30 mouse cellular contexts compared by ENCODE assay signal in the genomic region with DNA sequence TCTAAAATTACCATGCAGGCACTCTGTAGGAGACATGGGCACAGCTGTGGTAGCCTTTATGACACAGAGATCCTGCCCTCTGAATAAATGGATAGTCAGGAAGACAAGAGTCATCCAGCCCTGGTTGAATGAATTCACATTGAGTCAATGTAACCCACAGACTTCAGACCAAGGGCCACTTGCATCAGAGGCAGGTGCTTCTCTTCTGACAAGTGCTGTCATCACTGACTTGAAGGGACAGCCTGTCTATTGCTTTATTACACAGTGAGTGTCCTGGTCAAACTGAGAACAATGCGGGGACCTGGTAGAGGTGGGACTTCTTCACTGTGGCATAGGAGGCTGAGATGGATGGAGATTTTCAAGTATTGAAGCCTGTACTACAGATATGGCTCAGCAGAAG.
"Had no signal": no experiment of that assay in that cellular context is flagged by ENCODE, and none has a peak within 500 bp of the region (broad histone marks: within the 10 kb centered on the region; RNA-seq: fewer than 3 reads in every experiment).

No protein-coding gene starts in this region.

- H3K4me2 ChIP-seq: heart, embryonic 12.5 days; heart, embryonic 13.5 days; heart, embryonic 15.5 days; hindbrain, embryonic 12.5 days; hindbrain, embryonic 13.5 days; hindbrain, embryonic 14.5 days; hindbrain, embryonic 15.5 days; intestine, embryonic 15.5 days; kidney, embryonic 15.5 days had no signal

- H3K9ac ChIP-seq: heart, embryonic 12.5 days; heart, embryonic 13.5 days; heart, embryonic 15.5 days; hindbrain, embryonic 12.5 days; hindbrain, embryonic 13.5 days; hindbrain, embryonic 14.5 days; hindbrain, embryonic 15.5 days; intestine, embryonic 15.5 days; kidney, embryonic 15.5 days had no signal

- H3K27ac ChIP-seq: heart, embryonic 13.5 days; heart, embryonic 15.5 days; hindbrain, embryonic 10.5 days; hindbrain, embryonic 12.5 days; hindbrain, embryonic 13.5 days; hindbrain, embryonic 14.5 days; hindbrain, embryonic 15.5 days; hindbrain, postnatal 0 days; intestine, embryonic 15.5 days; kidney, embryonic 15.5 days; kidney, postnatal 0 days; layer of hippocampus, adult 2 months; left cerebral cortex, adult 2 months had no signal

- H3K27me3 ChIP-seq: heart, embryonic 12.5 days; heart, embryonic 13.5 days; heart, embryonic 15.5 days; hindbrain, embryonic 12.5 days; hindbrain, embryonic 13.5 days; hindbrain, embryonic 15.5 days; intestine, embryonic 15.5 days; kidney, embryonic 15.5 days had no signal

- DNase-seq: heart, postnatal 10 days; heart, postnatal 14 days; heart, postnatal 36 days; heart, postnatal 4 days; kidney, adult 11 months; kidney, adult 18-20 months; kidney, adult 2 months; kidney, adult 8-10 months; kidney, adult 9 months; kidney, postnatal 10 days; kidney, postnatal 14 days; kidney, postnatal 25 days; kidney, postnatal 36 days; kidney, postnatal 4 days; layer of hippocampus, adult 9-11 months; layer of hippocampus, postnatal 36 days had no signal

- H3K4me1 ChIP-seq: heart, embryonic 12.5 days; heart, embryonic 15.5 days; hindbrain, embryonic 10.5 days; hindbrain, embryonic 12.5 days; hindbrain, embryonic 13.5 days; hindbrain, embryonic 15.5 days; intestine, embryonic 15.5 days had no signal

- H3K36me3 ChIP-seq: heart, embryonic 12.5 days; heart, embryonic 13.5 days; heart, embryonic 15.5 days; hindbrain, embryonic 10.5 days; hindbrain, embryonic 12.5 days; hindbrain, embryonic 13.5 days; hindbrain, embryonic 15.5 days; intestine, embryonic 15.5 days; kidney, embryonic 15.5 days had no signal

- H3K4me3 ChIP-seq: heart, embryonic 12.5 days; heart, embryonic 13.5 days; heart, embryonic 15.5 days; hindbrain, embryonic 10.5 days; hindbrain, embryonic 12.5 days; hindbrain, embryonic 13.5 days; hindbrain, embryonic 15.5 days; intestine, embryonic 15.5 days; kidney, embryonic 15.5 days; layer of hippocampus, adult 2 months; left cerebral cortex, adult 2 months had no signal
